Mouse (Mus musculus): Measurements from ENCODE around the gene Slit3. TPM values are rescaled to one million over a fixed set of nuclear protein-coding genes. Genes with fewer than 3 reads are reported as not detected.

Gene Slit3
- polyA plus RNA-seq, 1 experiment from 2014 or later, result 2.3 TPM

- Histone ChIP-seq H3K9ac (ENCODE audit: low read length) (no peak overlapping the region), H3K27ac (ENCODE audit: low read depth, low read length) (no peak overlapping the region)
- WGBS, result 32% methylated on average over 14 of the region's 14 CpGs
Measured at GRCm38 (mm10) chr11:35416402-35417093, 295.5 kb downstream of the Slit3 start.

GRCm38 (mm10) chr11:35417911-35418552 lies 297.0 kb downstream of the Slit3 start:
- ATAC-seq (no peak), DNase-seq (ENCODE audit: low spot score) (no peak)
- Histone ChIP-seq H3K27ac (ENCODE audit: low read depth, low read length) (no peak overlapping the region), H3K27me3 (replicated peaks; ENCODE audit: control insufficient read depth, insufficient read depth, low read length) (no peaks in the 10 kb centered on the region), H3K4me3 (ENCODE audit: low read depth, low read length) (no peak overlapping the region), H3K4me1 (ENCODE audit: control insufficient read depth, insufficient read depth, low read length) (peaks cover 3% of the 10 kb centered on the region; the same call in 1 of the 2 replicates), H3K36me3 (ENCODE audit: control insufficient read depth, insufficient read depth, low read length) (no peaks in the 10 kb centered on the region), H3K9me3 (replicated peaks; ENCODE audit: control insufficient read depth, low read length) (no peaks in the 10 kb centered on the region), H3K4me2 (ENCODE audit: low read length) (no peak overlapping the region), H3K9ac (ENCODE audit: low read length) (no peak overlapping the region)
- WGBS, result 70% methylated on average over 13 of the region's 13 CpGs

More at GRCm38 (mm10) chr11:35416402-35417093, 295.5 kb downstream of the Slit3 start:
- no peaks in the 10 kb centered on the region for H3K9me3 ChIP-seq (replicated peaks; ENCODE audit: control insufficient read depth, low read length)
- H3K4me1 ChIP-seq (ENCODE audit: control insufficient read depth, insufficient read depth, low read length), result peaks cover 3% of the 10 kb centered on the region; the same call in 1 of the 2 replicates
- no peak overlapping the region for H3K4me3 ChIP-seq (ENCODE audit: low read depth, low read length)
- DNase-seq (ENCODE audit: low spot score) (no peak), ATAC-seq (peak; percentile 29; the same call in 1 of the 2 replicates)
- H3K27me3 ChIP-seq (replicated peaks; ENCODE audit: control insufficient read depth, insufficient read depth, low read length), result no peaks in the 10 kb centered on the region
- no peaks in the 10 kb centered on the region for H3K36me3 ChIP-seq (ENCODE audit: control insufficient read depth, insufficient read depth, low read length)
- no peak overlapping the region for H3K4me2 ChIP-seq (ENCODE audit: low read length)

GRCm38 (mm10) chr11:35419013-35419412 lies 298.0 kb downstream of the Slit3 start:
- Histone ChIP-seq H3K27me3 (replicated peaks; ENCODE audit: control insufficient read depth, insufficient read depth, low read length) (no peaks in the 10 kb centered on the region), H3K27ac (ENCODE audit: low read depth, low read length) (no peak overlapping the region), H3K4me3 (ENCODE audit: low read depth, low read length) (no peak overlapping the region), H3K4me1 (ENCODE audit: control insufficient read depth, insufficient read depth, low read length) (peaks cover 3% of the 10 kb centered on the region; the same call in 1 of the 2 replicates), H3K36me3 (ENCODE audit: control insufficient read depth, insufficient read depth, low read length) (no peaks in the 10 kb centered on the region), H3K9me3 (replicated peaks; ENCODE audit: control insufficient read depth, low read length) (no peaks in the 10 kb centered on the region), H3K9ac (ENCODE audit: low read length) (no peak overlapping the region), H3K4me2 (ENCODE audit: low read length) (no peak overlapping the region)
- ATAC-seq (no peak), DNase-seq (ENCODE audit: low spot score) (no peak)
- WGBS, result 68% methylated on average over 5 of the region's 5 CpGs

- Histone ChIP-seq H3K4me3 (ENCODE audit: low read depth, low read length) (no peak overlapping the region), H3K36me3 (ENCODE audit: control insufficient read depth, insufficient read depth, low read length) (no peaks in the 10 kb centered on the region), H3K4me2 (ENCODE audit: low read length) (no peak overlapping the region), H3K9me3 (replicated peaks; ENCODE audit: control insufficient read depth, low read length) (no peaks in the 10 kb centered on the region), H3K9ac (ENCODE audit: low read length) (no peak overlapping the region), H3K27ac (ENCODE audit: low read depth, low read length) (no peak overlapping the region), H3K27me3 (replicated peaks; ENCODE audit: control insufficient read depth, insufficient read depth, low read length) (no peaks in the 10 kb centered on the region), H3K4me1 (ENCODE audit: control insufficient read depth, insufficient read depth, low read length) (no peaks in the 10 kb centered on the region; the same call in 1 of the 2 replicates)
- no peak for DNase-seq (ENCODE audit: low spot score)
- no peak for ATAC-seq
- 74% methylated on average over 4 of the region's 4 CpGs for WGBS
Measured at GRCm38 (mm10) chr11:35421728-35422127, 300.7 kb downstream of the Slit3 start.

GRCm38 (mm10) chr11:35428036-35428435 lies 307.0 kb downstream of the Slit3 start:
- Histone ChIP-seq H3K27ac (ENCODE audit: low read depth, low read length) (no peak overlapping the region), H3K9me3 (replicated peaks; ENCODE audit: control insufficient read depth, low read length) (no peaks in the 10 kb centered on the region), H3K27me3 (replicated peaks; ENCODE audit: control insufficient read depth, insufficient read depth, low read length) (no peaks in the 10 kb centered on the region), H3K4me2 (ENCODE audit: low read length) (no peak overlapping the region), H3K4me1 (ENCODE audit: control insufficient read depth, insufficient read depth, low read length) (no peaks in the 10 kb centered on the region), H3K4me3 (ENCODE audit: low read depth, low read length) (no peak overlapping the region), H3K36me3 (ENCODE audit: control insufficient read depth, insufficient read depth, low read length) (no peaks in the 10 kb centered on the region), H3K9ac (ENCODE audit: low read length) (no peak overlapping the region)
- no peak for DNase-seq (ENCODE audit: low spot score)
- 67% methylated on average over 7 of the region's 7 CpGs for WGBS
- ATAC-seq, result no peak

- ATAC-seq (no peak), DNase-seq (ENCODE audit: low spot score) (no peak)
- Histone ChIP-seq H3K9me3 (replicated peaks; ENCODE audit: control insufficient read depth, low read length) (no peaks in the 10 kb centered on the region), H3K27ac (ENCODE audit: low read depth, low read length) (no peak overlapping the region), H3K36me3 (ENCODE audit: control insufficient read depth, insufficient read depth, low read length) (no peaks in the 10 kb centered on the region), H3K4me2 (ENCODE audit: low read length) (no peak overlapping the region), H3K27me3 (replicated peaks; ENCODE audit: control insufficient read depth, insufficient read depth, low read length) (no peaks in the 10 kb centered on the region), H3K4me3 (ENCODE audit: low read depth, low read length) (no peak overlapping the region), H3K9ac (ENCODE audit: low read length) (no peak overlapping the region), H3K4me1 (ENCODE audit: control insufficient read depth, insufficient read depth, low read length) (no peaks in the 10 kb centered on the region)
- 86% methylated on average over 8 of the region's 8 CpGs for WGBS
Measured at GRCm38 (mm10) chr11:35431130-35431529, 310.1 kb downstream of the Slit3 start.

GRCm38 (mm10) chr11:35437510-35437909 lies 316.5 kb downstream of the Slit3 start:
- DNase-seq (ENCODE audit: low spot score), result no peak
- H3K9me3 ChIP-seq (replicated peaks; ENCODE audit: control insufficient read depth, low read length), result no peaks in the 10 kb centered on the region
- no peak overlapping the region for H3K4me2 ChIP-seq (ENCODE audit: low read length)
- no peaks in the 10 kb centered on the region for H3K27me3 ChIP-seq (replicated peaks; ENCODE audit: control insufficient read depth, insufficient read depth, low read length)
- no peak overlapping the region for H3K27ac ChIP-seq (ENCODE audit: low read depth, low read length)
- H3K4me1 ChIP-seq (ENCODE audit: control insufficient read depth, insufficient read depth, low read length), result peaks cover 4% of the 10 kb centered on the region
- no peak for ATAC-seq
- no peak overlapping the region for H3K9ac ChIP-seq (ENCODE audit: low read length)
- no peak overlapping the region for H3K4me3 ChIP-seq (ENCODE audit: low read depth, low read length)
- no peaks in the 10 kb centered on the region for H3K36me3 ChIP-seq (ENCODE audit: control insufficient read depth, insufficient read depth, low read length)
- 86% methylated on average over 6 of the region's 6 CpGs for WGBS

GRCm38 (mm10) chr11:35440186-35440585 lies 319.2 kb downstream of the Slit3 start:
- 32% methylated on average over 11 of the region's 11 CpGs for WGBS
- no peak overlapping the region for H3K27ac ChIP-seq (ENCODE audit: low read depth, low read length)
- peaks cover 4% of the 10 kb centered on the region for H3K4me1 ChIP-seq (ENCODE audit: control insufficient read depth, insufficient read depth, low read length)
- 0 out of 2 replicates have a peak overlapping the region, but pooled peaks have one; percentile 7 for H3K4me2 ChIP-seq (ENCODE audit: low read length)
- DNase-seq (ENCODE audit: low spot score), result peak; percentile 72
- H3K9me3 ChIP-seq (replicated peaks; ENCODE audit: control insufficient read depth, low read length), result no peaks in the 10 kb centered on the region
- H3K9ac ChIP-seq (ENCODE audit: low read length), result no peak overlapping the region
- no peak overlapping the region for H3K4me3 ChIP-seq (ENCODE audit: low read depth, low read length)
- H3K36me3 ChIP-seq (ENCODE audit: control insufficient read depth, insufficient read depth, low read length), result no peaks in the 10 kb centered on the region
- H3K27me3 ChIP-seq (replicated peaks; ENCODE audit: control insufficient read depth, insufficient read depth, low read length), result no peaks in the 10 kb centered on the region
- peak; percentile 60; the same call in 1 of the 2 replicates for ATAC-seq
